Mouse (Mus musculus): ENCODE data around the gene Rabgap1l.
A peak's percentile ranks its signal among the peaks of the same experiment; 100 is the strongest.

The Rabgap1l gene

GRCm38 (mm10) chr1:160792686-160793355 lies at the start of gene Rabgap1l:
TSS of gene Rabgap1l (minus strand) at chr1:160793211.
- DNase-seq (ENCODE audit: low spot score), result peak; percentile 91

GRCm38 (mm10) chr1:160842567-160842966 lies 49.6 kb upstream of the Rabgap1l start:
- no peak for DNase-seq (ENCODE audit: low spot score)

- no peak for DNase-seq (ENCODE audit: low spot score)
Measured at GRCm38 (mm10) chr1:160840618-160841017, 47.6 kb upstream of the Rabgap1l start.

GRCm38 (mm10) chr1:160839095-160839494 lies 46.1 kb upstream of the Rabgap1l start:
- DNase-seq (ENCODE audit: low spot score), result no peak

GRCm38 (mm10) chr1:160834446-160834845 lies 41.4 kb upstream of the Rabgap1l start:
- DNase-seq (ENCODE audit: low spot score), result no peak

GRCm38 (mm10) chr1:160832267-160833021 lies 39.4 kb upstream of the Rabgap1l start:
- no peak for DNase-seq (ENCODE audit: low spot score)

- peak; percentile 21 for DNase-seq (ENCODE audit: low spot score)
Measured at GRCm38 (mm10) chr1:160830608-160831498, 37.8 kb upstream of the Rabgap1l start.

GRCm38 (mm10) chr1:160825441-160825856 lies 32.4 kb upstream of the Rabgap1l start:
- peak; percentile 76 for DNase-seq (ENCODE audit: low spot score)

- no peak for DNase-seq (ENCODE audit: low spot score)
Measured at GRCm38 (mm10) chr1:160823638-160824037, 30.6 kb upstream of the Rabgap1l start.

- DNase-seq (ENCODE audit: low spot score), result no peak
Measured at GRCm38 (mm10) chr1:160814198-160814597, 21.2 kb upstream of the Rabgap1l start.

- no peak for DNase-seq (ENCODE audit: low spot score)
Measured at GRCm38 (mm10) chr1:160812428-160812827, 19.4 kb upstream of the Rabgap1l start.

- DNase-seq (ENCODE audit: low spot score), result peak; percentile 74
Measured at GRCm38 (mm10) chr1:160811930-160812329, 18.9 kb upstream of the Rabgap1l start.

GRCm38 (mm10) chr1:160805268-160805667 lies 12.3 kb upstream of the Rabgap1l start:
- no peak for DNase-seq (ENCODE audit: low spot score)

GRCm38 (mm10) chr1:160799972-160800371 lies 7.0 kb upstream of the Rabgap1l start:
- DNase-seq (ENCODE audit: low spot score), result no peak

GRCm38 (mm10) chr1:160795016-160795415 lies 2.0 kb upstream of the Rabgap1l start:
- no peak for DNase-seq (ENCODE audit: low spot score)

GRCm38 (mm10) chr1:160793791-160794757 lies 1.1 kb upstream of the Rabgap1l start:
- DNase-seq (ENCODE audit: low spot score), result peak; percentile 86

- DNase-seq (ENCODE audit: low spot score), result peak; percentile 52
Measured at GRCm38 (mm10) chr1:160792156-160792685, 790 bp downstream of the Rabgap1l start.

GRCm38 (mm10) chr1:160791381-160792155 lies 1.4 kb downstream of the Rabgap1l start:
- DNase-seq (ENCODE audit: low spot score), result no peak

- no peak for DNase-seq (ENCODE audit: low spot score)
Measured at GRCm38 (mm10) chr1:160790630-160791029, 2.4 kb downstream of the Rabgap1l start.

- DNase-seq (ENCODE audit: low spot score), result no peak
Measured at GRCm38 (mm10) chr1:160789876-160790275, 3.1 kb downstream of the Rabgap1l start.

All from c-Kit-positive CD71-positive TER-119-positive erythroid progenitor cells, embryonic 14.5 days (primary cell).